Mouse (Mus musculus): ENCODE measurements at regions not wholly inside any gene's neighbourhood (a gene's known extent, or its start where the extent isn't known, plus 50 kb on each side); places are given as distances from the start of the nearest gene placed in this dataset.

DNA sequence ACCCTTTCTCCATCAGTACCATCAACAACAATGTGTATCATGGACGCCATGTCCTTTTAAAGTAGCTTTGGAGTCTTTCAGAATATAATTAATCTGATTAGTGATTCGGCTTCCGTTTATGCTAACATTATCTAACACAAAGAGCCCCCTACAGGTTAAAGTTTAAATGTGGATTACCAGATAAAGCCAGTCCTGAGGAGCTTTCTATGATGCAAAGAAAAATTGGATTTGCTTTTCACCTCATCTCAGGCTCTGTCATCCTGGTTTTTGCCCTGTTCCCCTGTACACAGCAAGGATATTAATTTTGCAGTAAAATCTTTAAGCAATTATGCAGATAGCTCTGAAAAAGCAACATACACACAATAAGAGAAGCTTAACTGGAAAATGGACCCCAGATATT is 412.7 kb upstream of the Tbc1d2b start:
- no peak for ATAC-seq (ENCODE audit: low read depth)
- Histone ChIP-seq H3K27me3 (ENCODE audit: control insufficient read depth, insufficient read depth, low read depth, low read length) (no peaks in the 10 kb centered on the region), H3K4me3 (ENCODE audit: low read depth, low read length) (no peak overlapping the region), H3K9me3 (replicated peaks; ENCODE audit: control insufficient read depth, low read length) (no peaks in the 10 kb centered on the region), H3K4me1 (ENCODE audit: control insufficient read depth, low read depth, low read length) (no peaks in the 10 kb centered on the region), H3K36me3 (ENCODE audit: control insufficient read depth, insufficient read depth) (no peaks in the 10 kb centered on the region), H3K9ac (ENCODE audit: low read depth, low read length) (no peak overlapping the region), H3K27ac (ENCODE audit: low read length) (no peak overlapping the region), H3K4me2 (ENCODE audit: low read depth, low read length) (no peak overlapping the region)
- WGBS (ENCODE audit: insufficient replicate concordance) = 41% methylated on average over 3 of the region's 3 CpGs

DNA sequence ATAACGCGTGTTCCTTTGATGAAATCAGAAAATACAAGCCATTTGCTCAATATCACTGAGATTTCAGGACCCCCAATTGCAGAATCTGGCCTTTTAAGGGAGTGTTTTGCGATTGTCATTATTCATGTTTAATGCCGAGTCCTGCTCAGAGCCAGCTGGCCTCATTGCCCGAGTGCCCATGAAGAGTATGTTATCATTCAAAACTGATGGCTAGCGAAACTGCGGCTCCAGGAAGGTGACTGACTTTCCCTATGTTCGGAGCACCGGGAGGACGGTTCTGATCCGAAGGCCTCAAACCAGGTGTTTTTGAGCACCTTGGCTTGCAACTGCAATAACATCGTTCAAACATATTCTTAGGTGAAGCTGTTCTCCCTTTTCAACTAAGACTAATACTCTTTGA is 419.5 kb upstream of the Tbc1d2b start:
- WGBS (ENCODE audit: insufficient replicate concordance) = 70% methylated on average over 12 of the region's 12 CpGs
- no peak overlapping the region for H3K27ac ChIP-seq (ENCODE audit: low read length)
- no peak overlapping the region for H3K4me2 ChIP-seq (ENCODE audit: low read depth, low read length)

DNA sequence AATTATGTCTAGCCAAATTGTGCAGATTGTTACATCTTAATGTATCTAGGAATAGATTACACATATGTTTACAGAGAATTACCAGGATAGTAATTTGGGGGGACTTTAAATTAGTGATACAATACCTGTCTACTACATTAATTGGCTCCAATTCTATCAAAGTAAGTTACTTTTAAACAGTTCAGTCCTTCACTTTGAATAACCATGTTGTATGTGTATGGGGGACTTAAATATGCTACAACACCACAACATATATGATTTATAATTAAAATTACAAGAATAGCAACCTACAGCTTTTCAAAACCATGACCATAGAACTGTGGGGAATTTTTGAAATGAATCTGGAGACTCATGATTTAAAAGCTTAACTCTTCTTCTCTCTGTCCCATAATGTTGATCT is 420.5 kb upstream of the Tbc1d2b start:
- no peaks in the 10 kb centered on the region for H3K4me1 ChIP-seq (ENCODE audit: control insufficient read depth, low read depth, low read length)
- H3K27ac ChIP-seq (ENCODE audit: low read length) = no peak overlapping the region
- no peak for ATAC-seq (ENCODE audit: low read depth)
- no peaks in the 10 kb centered on the region for H3K9me3 ChIP-seq (replicated peaks; ENCODE audit: control insufficient read depth, low read length)
- no peak overlapping the region for H3K4me3 ChIP-seq (ENCODE audit: low read depth, low read length)
- no peak overlapping the region for H3K4me2 ChIP-seq (ENCODE audit: low read depth, low read length)
- no peak overlapping the region for H3K9ac ChIP-seq (ENCODE audit: low read depth, low read length)
- no peaks in the 10 kb centered on the region for H3K36me3 ChIP-seq (ENCODE audit: control insufficient read depth, insufficient read depth)
- H3K27me3 ChIP-seq (ENCODE audit: control insufficient read depth, insufficient read depth, low read depth, low read length) = no peaks in the 10 kb centered on the region

More for the DNA sequence above, 419.5 kb upstream of the Tbc1d2b start:
- no peak for ATAC-seq (ENCODE audit: low read depth)
- Histone ChIP-seq H3K4me3 (ENCODE audit: low read depth, low read length) (no peak overlapping the region), H3K9me3 (replicated peaks; ENCODE audit: control insufficient read depth, low read length) (no peaks in the 10 kb centered on the region), H3K36me3 (ENCODE audit: control insufficient read depth, insufficient read depth) (no peaks in the 10 kb centered on the region), H3K4me1 (ENCODE audit: control insufficient read depth, low read depth, low read length) (no peaks in the 10 kb centered on the region), H3K27me3 (ENCODE audit: control insufficient read depth, insufficient read depth, low read depth, low read length) (no peaks in the 10 kb centered on the region), H3K9ac (ENCODE audit: low read depth, low read length) (no peak overlapping the region)

DNA sequence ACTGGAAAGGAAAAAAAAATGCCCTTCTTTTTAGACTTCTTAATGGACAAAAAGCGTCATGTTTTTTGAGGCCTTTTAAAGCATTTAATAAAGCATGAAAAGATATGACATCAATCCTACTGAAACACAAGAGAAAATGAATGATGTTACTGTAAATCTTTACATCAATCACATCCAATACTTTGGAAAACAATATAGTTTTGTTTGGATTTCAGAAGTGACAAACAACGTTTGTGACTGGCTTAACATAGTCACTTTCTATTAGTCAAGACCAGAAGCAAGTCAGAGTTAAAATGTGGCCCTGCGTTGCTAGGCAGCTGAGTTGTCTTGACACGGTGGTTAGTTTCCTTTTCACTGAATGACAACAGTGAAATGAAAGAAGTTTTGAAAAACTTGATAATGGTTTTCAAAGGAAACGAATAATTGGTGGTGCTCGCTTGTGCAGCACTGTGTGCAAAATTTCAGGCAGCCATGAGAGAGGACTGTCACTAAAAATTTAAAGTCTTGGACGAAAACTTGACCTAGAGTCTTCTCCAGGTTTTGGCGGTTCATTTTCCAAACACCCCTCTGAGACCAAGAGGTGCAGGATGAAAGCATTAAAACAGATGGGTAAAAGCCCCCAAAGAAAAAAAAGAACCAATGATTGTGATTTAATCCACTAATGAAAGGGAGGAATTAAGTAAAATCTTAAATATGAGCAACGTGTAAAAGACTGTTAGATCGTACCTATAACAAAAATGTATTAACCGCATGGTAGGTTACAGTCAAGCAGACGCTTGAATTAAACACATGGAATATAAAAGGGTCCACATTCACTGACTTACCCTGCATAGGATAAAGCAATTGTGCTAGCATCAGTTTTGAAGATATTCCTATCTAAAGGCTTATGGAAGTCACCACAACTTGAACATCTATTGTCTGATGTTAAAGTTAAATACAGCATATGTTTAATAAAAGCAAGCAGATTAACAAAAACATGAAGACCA is 421.4 kb upstream of the Tbc1d2b start:
- H3K36me3 ChIP-seq (ENCODE audit: control insufficient read depth, insufficient read depth) = no peaks in the 10 kb centered on the region
- no peak overlapping the region for H3K27ac ChIP-seq (ENCODE audit: low read length)
- no peak for ATAC-seq (ENCODE audit: low read depth)
- H3K9me3 ChIP-seq (replicated peaks; ENCODE audit: control insufficient read depth, low read length) = no peaks in the 10 kb centered on the region
- H3K27me3 ChIP-seq (ENCODE audit: control insufficient read depth, insufficient read depth, low read depth, low read length) = no peaks in the 10 kb centered on the region
- no peak overlapping the region for H3K4me3 ChIP-seq (ENCODE audit: low read depth, low read length)
- no peak overlapping the region for H3K4me2 ChIP-seq (ENCODE audit: low read depth, low read length)
- no peaks in the 10 kb centered on the region for H3K4me1 ChIP-seq (ENCODE audit: control insufficient read depth, low read depth, low read length)
- H3K9ac ChIP-seq (ENCODE audit: low read depth, low read length) = no peak overlapping the region
- WGBS (ENCODE audit: insufficient replicate concordance) = 55% methylated on average over 12 of the region's 12 CpGs

DNA sequence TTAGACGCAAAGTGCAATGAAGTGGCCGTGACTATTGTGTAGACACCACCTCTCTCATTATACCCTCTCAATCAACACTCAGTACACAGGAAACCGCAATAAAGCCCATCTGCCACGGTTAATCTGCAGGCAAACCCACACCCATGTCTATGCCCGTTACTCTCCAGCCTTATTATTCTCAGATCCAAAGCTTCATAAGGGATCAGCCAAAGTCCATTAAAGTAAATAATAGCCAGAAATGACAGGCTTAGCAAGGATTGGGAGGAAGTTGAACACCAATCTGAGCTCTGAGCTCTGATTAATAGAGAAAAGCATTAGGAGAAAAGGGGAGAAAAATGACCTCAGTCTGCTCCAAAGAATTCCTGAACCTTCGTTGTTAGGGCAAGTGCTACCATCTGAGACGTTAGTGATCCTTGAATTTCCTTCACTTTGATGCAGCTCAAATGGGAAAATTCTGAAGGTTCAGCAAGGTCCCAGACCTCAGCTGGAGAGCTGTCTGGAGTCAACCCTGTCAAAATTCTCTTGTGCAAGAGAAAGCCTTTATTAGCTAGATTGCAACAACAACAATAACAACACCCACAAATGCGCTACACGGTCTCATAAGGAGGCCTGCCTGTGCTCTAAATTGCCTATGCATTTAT is 422.5 kb upstream of the Tbc1d2b start:
- 50% methylated on average over 9 of the region's 9 CpGs for WGBS (ENCODE audit: insufficient replicate concordance)
- Histone ChIP-seq H3K27me3 (ENCODE audit: control insufficient read depth, insufficient read depth, low read depth, low read length) (no peaks in the 10 kb centered on the region), H3K27ac (ENCODE audit: low read length) (no peak overlapping the region), H3K4me3 (ENCODE audit: low read depth, low read length) (no peak overlapping the region), H3K9ac (ENCODE audit: low read depth, low read length) (no peak overlapping the region), H3K9me3 (replicated peaks; ENCODE audit: control insufficient read depth, low read length) (no peaks in the 10 kb centered on the region), H3K4me2 (ENCODE audit: low read depth, low read length) (no peak overlapping the region), H3K4me1 (ENCODE audit: control insufficient read depth, low read depth, low read length) (no peaks in the 10 kb centered on the region), H3K36me3 (ENCODE audit: control insufficient read depth, insufficient read depth) (no peaks in the 10 kb centered on the region)
- ATAC-seq (ENCODE audit: low read depth) = no peak

DNA sequence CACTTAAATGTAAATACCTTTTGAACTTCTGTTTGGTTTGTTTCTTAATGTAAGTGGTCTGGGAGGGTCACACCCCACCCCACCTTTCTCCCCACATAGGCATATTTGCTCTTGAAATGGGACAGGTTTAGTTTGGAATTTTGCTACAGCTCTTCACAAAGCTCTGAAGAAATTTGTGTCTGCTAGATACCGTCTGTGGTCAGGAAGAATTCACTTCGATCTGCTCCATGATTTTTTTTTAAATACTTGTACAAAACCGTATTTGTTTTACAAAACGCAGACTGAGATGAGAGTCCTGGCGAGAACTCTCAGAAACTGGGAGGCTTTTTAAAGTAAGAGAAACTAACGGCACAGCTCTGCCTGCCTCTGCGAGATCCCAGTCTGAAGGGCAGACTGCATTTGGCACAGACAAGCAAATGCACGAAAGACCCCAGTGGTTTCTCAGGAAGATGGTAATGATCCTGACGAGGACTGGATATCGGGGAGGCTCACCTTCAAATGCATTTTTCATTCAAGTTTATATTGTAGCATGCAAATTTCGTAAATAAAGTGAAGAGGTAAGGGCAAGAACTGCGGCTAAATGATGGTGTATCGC is 423.5 kb upstream of the Tbc1d2b start:
- ATAC-seq (ENCODE audit: low read depth) = no peak
- 54% methylated on average over 13 of the region's 13 CpGs for WGBS (ENCODE audit: insufficient replicate concordance)
- H3K9ac ChIP-seq (ENCODE audit: low read depth, low read length) = no peak overlapping the region
- no peaks in the 10 kb centered on the region for H3K36me3 ChIP-seq (ENCODE audit: control insufficient read depth, insufficient read depth)
- no peak overlapping the region for H3K27ac ChIP-seq (ENCODE audit: low read length)
- H3K27me3 ChIP-seq (ENCODE audit: control insufficient read depth, insufficient read depth, low read depth, low read length) = no peaks in the 10 kb centered on the region
- H3K4me2 ChIP-seq (ENCODE audit: low read depth, low read length) = no peak overlapping the region
- H3K4me1 ChIP-seq (ENCODE audit: control insufficient read depth, low read depth, low read length) = no peaks in the 10 kb centered on the region
- no peaks in the 10 kb centered on the region for H3K9me3 ChIP-seq (replicated peaks; ENCODE audit: control insufficient read depth, low read length)
- no peak overlapping the region for H3K4me3 ChIP-seq (ENCODE audit: low read depth, low read length)

DNA sequence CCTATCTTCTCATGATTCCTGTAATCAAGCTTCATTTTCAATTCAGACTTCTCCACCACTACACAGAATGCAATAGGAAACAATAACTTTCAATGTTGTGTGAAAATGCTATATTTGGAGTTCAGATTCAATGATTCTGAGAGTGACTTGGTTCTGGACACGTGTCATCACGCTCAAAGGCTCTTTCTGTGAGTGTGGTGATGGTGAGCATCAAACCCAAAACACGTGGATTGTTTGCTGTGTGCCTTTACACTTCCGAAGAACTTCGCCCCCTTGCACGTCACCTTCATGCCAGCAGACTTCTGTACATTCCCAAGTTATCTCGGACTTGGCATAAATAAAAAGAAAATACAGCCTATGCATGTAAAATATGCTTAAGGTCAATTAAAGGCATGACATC is 425.1 kb upstream of the Tbc1d2b start:
- Histone ChIP-seq H3K36me3 (ENCODE audit: control insufficient read depth, insufficient read depth) (no peaks in the 10 kb centered on the region), H3K4me3 (ENCODE audit: low read depth, low read length) (no peak overlapping the region), H3K4me2 (ENCODE audit: low read depth, low read length) (no peak overlapping the region), H3K27me3 (ENCODE audit: control insufficient read depth, insufficient read depth, low read depth, low read length) (no peaks in the 10 kb centered on the region), H3K9ac (ENCODE audit: low read depth, low read length) (no peak overlapping the region), H3K9me3 (replicated peaks; ENCODE audit: control insufficient read depth, low read length) (no peaks in the 10 kb centered on the region), H3K4me1 (ENCODE audit: control insufficient read depth, low read depth, low read length) (no peaks in the 10 kb centered on the region), H3K27ac (ENCODE audit: low read length) (no peak overlapping the region)
- WGBS (ENCODE audit: insufficient replicate concordance) = 55% methylated on average over 7 of the region's 7 CpGs
- no peak for ATAC-seq (ENCODE audit: low read depth)

DNA sequence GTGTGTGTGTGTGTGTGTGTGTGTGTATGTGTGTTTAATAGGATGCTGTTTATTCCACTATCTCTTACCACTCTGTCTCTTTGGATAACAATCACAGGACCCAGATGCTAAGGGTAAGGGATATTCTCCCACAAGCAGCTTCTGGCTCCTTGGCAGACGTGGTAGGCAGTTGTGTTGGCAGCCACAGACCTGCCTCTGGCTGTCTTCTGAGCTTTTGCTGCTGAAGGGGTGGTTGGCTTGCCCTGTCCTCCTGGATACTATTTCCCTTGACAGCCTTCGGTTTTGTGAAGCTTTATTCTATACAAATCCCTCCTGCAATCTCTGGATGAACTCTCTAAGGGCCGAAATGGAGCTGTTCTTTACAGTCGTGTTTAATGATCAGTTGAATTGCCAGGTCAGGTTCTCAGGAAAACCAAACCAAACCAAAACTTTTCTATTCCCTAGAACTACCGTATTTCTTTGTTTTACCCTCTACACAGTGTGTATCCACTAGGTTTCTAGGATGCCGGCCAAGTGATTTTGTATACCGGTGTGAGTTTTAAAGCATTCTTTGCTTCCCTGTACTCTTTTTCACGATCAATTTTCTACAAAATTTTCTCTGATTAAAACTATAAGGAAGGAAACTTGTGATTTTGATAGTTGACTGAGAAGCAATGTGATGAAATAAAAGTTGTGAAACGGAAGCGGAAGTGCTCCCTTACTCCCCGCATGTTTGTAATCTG is 426.8 kb upstream of the Tbc1d2b start:
- no peaks in the 10 kb centered on the region for H3K9me3 ChIP-seq (replicated peaks; ENCODE audit: control insufficient read depth, low read length)
- H3K9ac ChIP-seq (ENCODE audit: low read depth, low read length) = no peak overlapping the region
- 55% methylated on average over 11 of the region's 11 CpGs for WGBS (ENCODE audit: insufficient replicate concordance)
- no peaks in the 10 kb centered on the region for H3K36me3 ChIP-seq (ENCODE audit: control insufficient read depth, insufficient read depth)
- ATAC-seq (ENCODE audit: low read depth) = no peak
- no peak overlapping the region for H3K4me3 ChIP-seq (ENCODE audit: low read depth, low read length)
- H3K4me1 ChIP-seq (ENCODE audit: control insufficient read depth, low read depth, low read length) = no peaks in the 10 kb centered on the region
- no peak overlapping the region for H3K4me2 ChIP-seq (ENCODE audit: low read depth, low read length)
- H3K27ac ChIP-seq (ENCODE audit: low read length) = no peak overlapping the region
- no peaks in the 10 kb centered on the region for H3K27me3 ChIP-seq (ENCODE audit: control insufficient read depth, insufficient read depth, low read depth, low read length)

All from liver, embryonic 16.5 days (tissue).